In the genomic region with DNA sequence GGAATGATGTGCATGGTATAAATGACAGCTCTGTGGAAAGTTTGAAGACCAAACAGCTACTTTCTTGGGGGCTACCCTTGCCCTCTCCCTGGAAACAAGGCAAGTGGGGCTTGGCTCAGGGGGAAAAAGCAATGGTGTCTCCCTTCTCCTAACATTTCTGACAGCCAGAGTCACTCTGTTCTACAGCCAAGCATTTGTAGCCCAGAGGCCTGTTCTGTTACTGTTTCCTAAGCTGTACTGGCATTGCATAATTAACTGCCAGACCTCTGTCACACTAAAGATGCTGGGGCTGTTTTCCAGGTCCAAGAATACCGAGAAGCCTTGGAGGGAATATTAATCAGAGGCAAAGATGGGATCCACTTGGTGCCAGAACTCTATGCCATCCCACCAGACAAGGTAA, we compare ENCODE assay signal across 13 mouse cellular contexts.
"Had no signal": no experiment of that assay in that cellular context is flagged by ENCODE, and none has a peak within 500 bp of the region (broad histone marks: within the 10 kb centered on the region; RNA-seq: fewer than 3 reads in every experiment).

No protein-coding gene starts in this region.

- H3K4me1 ChIP-seq: intestine, embryonic 15.5 days; limb, embryonic 12.5 days; liver, embryonic 13.5 days; midbrain, embryonic 13.5 days; neural tube, embryonic 15.5 days had no signal

- DNase-seq: liver; liver, embryonic 13.5 days; liver, postnatal 0 days; right cerebral cortex, adult 18-20 months; right cerebral cortex, postnatal 25 days; thymus, postnatal 4 days had no signal

- H3K27me3 ChIP-seq: intestine, embryonic 15.5 days; liver, embryonic 13.5 days had no signal

- ATAC-seq: intestine, embryonic 15.5 days; liver, postnatal 0 days; midbrain, embryonic 13.5 days had no signal

- H3K9ac ChIP-seq: intestine, embryonic 15.5 days; limb, embryonic 12.5 days; liver, embryonic 13.5 days; liver, postnatal 0 days; midbrain, embryonic 13.5 days; neural tube, embryonic 15.5 days had no signal

- H3K27ac ChIP-seq: intestine, embryonic 15.5 days; kidney, postnatal 0 days; limb, embryonic 12.5 days; liver, embryonic 13.5 days; midbrain, embryonic 13.5 days; neural tube, embryonic 15.5 days; stomach, postnatal 0 days had no signal

- H3K4me3 ChIP-seq: intestine, embryonic 15.5 days; limb, embryonic 12.5 days; liver, embryonic 13.5 days; midbrain, embryonic 13.5 days; myocyte; neural tube, embryonic 15.5 days had no signal

- H3K9me3 ChIP-seq: intestine, embryonic 15.5 days; limb, embryonic 12.5 days; liver, embryonic 13.5 days; midbrain, embryonic 13.5 days; neural tube, embryonic 15.5 days had no signal

- H3K4me2 ChIP-seq: intestine, embryonic 15.5 days; limb, embryonic 12.5 days; liver, embryonic 13.5 days; midbrain, embryonic 13.5 days; neural tube, embryonic 15.5 days had no signal

- H3K36me3 ChIP-seq: intestine, embryonic 15.5 days; neural tube, embryonic 15.5 days had no signal
